Mouse (Mus musculus): ENCODE results near the gene Nup37. TPM values are rescaled to one million over a fixed set of nuclear protein-coding genes. Genes with fewer than 3 reads are reported as not detected.

Gene Nup37
- total RNA-seq (2023; ENCODE audit: inconsistent age): 8.5 to 9.9 TPM (median 9.0 TPM) in 4 replicates

DNA sequence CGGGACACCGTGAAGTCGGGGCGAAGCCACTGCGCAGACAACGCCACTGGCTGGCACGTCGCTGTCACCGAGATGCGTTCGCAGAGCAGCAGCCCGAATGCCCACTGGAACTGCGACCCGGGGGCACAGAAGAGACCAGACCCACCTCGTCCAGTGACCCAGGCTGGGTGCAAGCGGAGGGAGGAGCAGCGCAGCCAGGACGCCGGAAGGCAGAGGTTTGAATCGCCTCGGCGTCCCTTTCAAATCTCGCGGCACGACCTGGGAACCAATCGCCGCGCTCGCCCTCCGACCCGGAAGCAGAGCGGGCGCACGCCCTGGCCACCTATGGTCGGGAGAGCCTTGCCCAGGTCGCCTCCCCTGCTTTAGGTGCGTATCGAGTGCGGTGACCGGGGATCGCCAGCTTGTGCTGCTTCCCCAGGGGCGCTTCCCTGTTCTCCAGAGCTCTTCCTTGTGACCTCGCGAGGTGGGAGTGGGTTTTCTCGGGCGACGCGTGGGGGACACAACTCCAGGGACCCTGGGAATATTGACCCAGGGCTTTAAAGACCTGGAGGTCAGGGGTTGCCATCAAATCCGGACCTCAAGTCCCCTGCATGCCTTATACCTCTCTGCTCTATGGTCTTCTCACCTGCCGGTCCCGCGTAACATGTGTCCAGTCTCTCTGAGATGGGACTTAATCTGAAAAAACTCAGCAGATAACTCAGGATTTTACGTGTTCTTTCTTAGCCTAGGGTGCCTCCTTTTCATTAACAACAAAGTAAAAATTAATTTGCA is at the start of gene Nup37, which contains the start of gene Parpbp:
TSS of gene Nup37 (plus strand) at position 286 of the 771 bp plus-strand sequence.
TSS of gene Parpbp (minus strand) at position 235 of the 771 bp plus-strand sequence.

DNA sequence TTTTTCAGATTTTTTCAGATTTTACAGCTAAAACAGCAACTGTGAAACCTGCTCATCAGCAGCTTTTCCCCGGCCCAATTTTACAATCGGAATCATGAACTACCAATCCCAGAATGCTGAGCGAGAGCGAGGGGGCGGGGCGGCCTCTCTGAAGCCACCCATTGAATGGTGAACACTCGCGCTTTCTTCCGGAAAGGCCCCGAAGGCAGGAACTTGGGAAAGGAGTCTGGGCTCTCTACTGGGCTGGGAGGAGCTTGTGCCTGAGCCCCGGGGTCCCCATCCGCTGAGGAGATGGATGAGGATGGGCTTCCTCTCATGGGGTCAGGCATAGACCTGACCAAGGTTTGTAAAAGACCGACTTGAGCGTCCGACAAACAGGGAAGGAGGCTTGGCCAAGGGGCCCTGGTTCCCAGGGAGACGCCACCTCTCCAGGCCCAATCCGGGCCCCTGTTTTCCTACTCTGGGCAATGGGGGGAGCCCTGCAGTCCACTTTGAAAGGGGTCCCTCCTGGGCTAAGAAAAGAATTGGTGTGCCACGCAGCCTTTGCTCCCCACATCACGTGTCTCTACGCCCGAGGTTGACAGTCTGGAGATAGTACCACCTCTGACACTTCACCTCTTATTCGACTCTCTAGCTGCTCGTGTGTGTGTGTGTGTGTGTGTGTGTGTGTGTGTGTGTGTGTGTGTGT is 54.3 kb downstream of the Nup37 start, which contains the start of gene Washc3:
TSS of gene Washc3 (plus strand) at position 143 of the 688 bp plus-strand sequence.

Other genes starting within 250 kb of the Nup37 start
- not detected in 4 replicates for gene Pmch, start 55.9 kb upstream of the Nup37 start, total RNA-seq (2023; ENCODE audit: inconsistent age)
- gene Parpbp, start 51 bp upstream of the Nup37 start, total RNA-seq (2023; ENCODE audit: inconsistent age): 0.51 to 0.93 TPM (median 0.79 TPM) in 4 replicates
- gene Washc3, start 54.1 kb downstream of the Nup37 start, total RNA-seq (2023; ENCODE audit: inconsistent age): 27.4 to 30.1 TPM (median 28.7 TPM) in 4 replicates
- 0.36 to 0.87 TPM (median 0.74 TPM) in 4 replicates for gene Dram1, start 232.1 kb downstream of the Nup37 start, total RNA-seq (2023; ENCODE audit: inconsistent age)
- gene Gnptab, start 232.1 kb downstream of the Nup37 start, total RNA-seq (2023; ENCODE audit: inconsistent age): 43.1 to 53.0 TPM (median 48.9 TPM) in 4 replicates

Data from B cell, adult (primary cell).